Mouse (Mus musculus) cerebellum, adult 8-10 months (tissue): ENCODE measurements around the gene Pappa.

Source experiments
- DNase-seq: peaks from one replicate; pipeline ENCODE4 v3.0.0; 2022

Gene Pappa

DNA sequence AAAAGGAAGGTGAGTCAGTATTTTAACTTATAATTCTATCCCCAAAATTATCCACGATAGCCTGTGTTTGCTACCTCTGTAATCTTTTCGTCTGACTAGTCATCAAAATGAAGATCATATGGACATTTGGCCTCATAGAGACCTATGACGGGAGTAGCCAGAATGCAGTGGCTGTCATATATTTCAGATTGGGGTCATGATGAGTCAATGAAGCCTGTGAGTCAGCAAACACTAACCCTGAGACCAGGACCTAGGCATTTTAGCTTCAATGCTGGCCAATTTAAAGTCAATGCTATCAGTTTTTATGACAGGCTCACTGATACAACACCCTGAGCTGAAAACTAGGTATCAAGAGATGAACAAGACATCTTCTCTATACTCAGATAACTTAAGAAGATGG, 50.5 kb downstream of the Pappa start:
- DNase-seq, result no peak

- no peak for DNase-seq
Measured at GRCm38 (mm10) chr4:65178146-65178545, 54.2 kb downstream of the Pappa start.

DNA sequence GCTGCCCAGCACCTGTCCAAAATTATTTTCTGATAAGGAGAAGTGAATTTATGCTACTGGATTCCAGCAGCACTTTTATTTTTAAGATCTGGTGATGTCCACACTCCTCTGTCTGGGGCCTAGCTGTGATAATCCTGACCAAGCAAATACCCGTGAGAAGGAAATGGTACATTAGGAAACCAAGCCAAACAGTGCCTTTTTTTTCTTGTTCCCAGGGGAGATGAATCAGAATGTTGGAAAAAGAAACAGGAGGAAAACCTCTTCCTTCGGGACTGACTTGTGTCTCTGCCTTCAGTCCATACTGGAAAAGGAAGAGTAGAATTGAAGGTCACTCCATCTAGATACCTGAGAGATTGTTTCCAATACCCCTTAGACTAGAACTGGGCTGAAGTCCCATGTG, 63.3 kb downstream of the Pappa start:
- DNase-seq, result no peak

DNA sequence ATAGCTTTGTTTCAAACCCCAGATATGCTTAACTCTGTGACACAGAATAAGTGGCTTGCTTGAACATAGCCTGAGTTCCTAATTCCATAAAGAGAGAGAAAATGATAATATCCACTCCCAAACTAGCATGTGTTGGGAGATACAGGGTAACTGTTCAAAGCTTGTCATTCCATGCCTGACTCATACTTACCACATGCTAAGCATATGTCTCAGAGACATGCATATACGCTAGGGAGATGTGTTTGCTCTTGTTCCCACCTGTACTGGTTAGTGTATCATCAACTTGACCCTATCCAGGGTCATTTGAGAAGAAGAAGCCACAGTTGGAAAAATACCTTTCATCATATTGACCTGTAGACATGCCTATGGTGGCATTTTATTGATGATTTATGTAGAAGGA, 63.7 kb downstream of the Pappa start:
- no peak for DNase-seq

DNA sequence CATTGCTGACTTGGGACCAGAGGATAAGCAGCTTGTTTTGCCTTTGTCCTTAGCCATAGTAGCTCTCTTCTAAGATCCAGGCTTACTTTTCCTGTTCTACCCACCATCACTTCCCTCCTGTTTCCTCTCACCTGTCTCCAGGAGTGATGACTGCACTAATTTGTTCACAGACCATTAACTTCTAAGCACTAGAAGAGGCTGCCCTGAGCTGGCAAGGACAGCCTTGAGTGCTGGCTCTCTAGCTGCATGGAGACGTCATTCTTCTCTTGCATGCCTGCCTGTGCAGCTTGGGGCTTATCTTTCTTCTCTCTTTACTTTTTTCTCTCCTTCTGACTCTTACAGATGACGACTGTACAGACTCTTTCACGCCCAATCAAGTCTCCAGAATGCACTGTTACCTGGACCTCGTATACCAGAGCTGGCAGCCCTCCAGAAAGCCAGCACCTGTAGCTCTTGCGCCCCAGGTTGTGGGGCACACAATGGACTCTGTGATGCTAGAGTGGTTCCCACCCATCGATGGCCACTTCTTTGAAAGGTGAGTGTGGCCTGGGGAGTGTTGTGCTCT, 65.0 kb downstream of the Pappa start:
- DNase-seq, result no peak

DNA sequence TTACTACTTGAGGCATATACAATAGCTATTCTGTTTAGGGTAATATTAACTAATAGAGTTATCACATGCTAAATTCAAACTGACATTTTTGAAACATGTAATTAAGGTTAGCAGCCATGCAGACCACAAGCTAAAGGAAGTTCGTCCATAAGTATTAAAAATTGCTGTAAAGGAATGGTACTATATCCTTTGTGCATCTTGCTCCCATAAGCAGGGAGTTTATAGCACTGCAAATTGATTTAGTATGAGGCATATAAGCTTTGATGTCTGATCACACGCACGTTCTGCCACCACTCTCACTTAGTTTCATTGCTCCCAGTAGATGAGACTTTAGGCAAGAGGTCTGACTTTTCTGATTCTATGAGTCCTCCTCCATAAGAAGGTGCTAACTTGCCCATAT, 68.8 kb downstream of the Pappa start:
- DNase-seq, result no peak

GRCm38 (mm10) chr4:65195971-65196370, 72.0 kb downstream of the Pappa start:
- no peak for DNase-seq

- DNase-seq, result no peak
Measured at GRCm38 (mm10) chr4:65203666-65204065, 79.7 kb downstream of the Pappa start.

GRCm38 (mm10) chr4:65205446-65205845, 81.5 kb downstream of the Pappa start:
- DNase-seq, result no peak

- DNase-seq, result no peak
Measured at GRCm38 (mm10) chr4:65209369-65210015, 85.5 kb downstream of the Pappa start.

GRCm38 (mm10) chr4:65216682-65217081, 92.7 kb downstream of the Pappa start:
- no peak for DNase-seq

DNA sequence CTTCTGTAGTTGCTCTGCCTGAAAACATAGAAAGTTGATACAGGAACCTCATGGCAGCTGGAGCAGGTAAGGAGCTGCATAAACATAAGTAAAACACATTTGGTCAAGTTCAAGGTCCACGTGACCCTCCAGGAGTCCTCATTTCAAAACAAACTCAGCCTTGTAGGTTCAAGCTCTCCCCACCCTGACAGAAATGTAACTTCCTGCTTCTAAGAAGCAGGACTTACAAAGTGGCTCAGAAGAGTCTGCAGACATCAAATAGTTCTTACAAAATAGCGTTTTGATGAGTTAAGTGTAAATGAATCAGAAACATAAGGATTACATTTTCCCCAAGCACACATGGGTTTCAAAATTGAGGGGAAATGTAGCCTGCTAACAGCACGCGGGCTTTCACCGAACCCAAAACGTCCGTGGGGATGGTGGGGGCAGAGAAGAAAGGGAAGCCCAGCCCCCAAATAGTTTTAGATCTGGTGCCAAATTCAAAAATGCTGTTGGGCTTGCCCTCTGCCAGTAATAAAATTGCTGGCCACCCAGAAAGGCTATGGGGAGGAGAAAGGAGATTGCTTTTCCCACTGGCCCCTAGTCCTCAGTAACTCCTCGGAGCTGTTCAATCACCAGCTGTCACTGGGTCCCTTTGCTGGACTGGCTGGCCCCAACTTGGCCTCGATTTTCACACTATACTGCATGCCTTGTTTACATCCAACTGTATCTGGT, 93.8 kb downstream of the Pappa start:
- no peak for DNase-seq

GRCm38 (mm10) chr4:65223901-65224300, 99.9 kb downstream of the Pappa start:
- no peak for DNase-seq

DNA sequence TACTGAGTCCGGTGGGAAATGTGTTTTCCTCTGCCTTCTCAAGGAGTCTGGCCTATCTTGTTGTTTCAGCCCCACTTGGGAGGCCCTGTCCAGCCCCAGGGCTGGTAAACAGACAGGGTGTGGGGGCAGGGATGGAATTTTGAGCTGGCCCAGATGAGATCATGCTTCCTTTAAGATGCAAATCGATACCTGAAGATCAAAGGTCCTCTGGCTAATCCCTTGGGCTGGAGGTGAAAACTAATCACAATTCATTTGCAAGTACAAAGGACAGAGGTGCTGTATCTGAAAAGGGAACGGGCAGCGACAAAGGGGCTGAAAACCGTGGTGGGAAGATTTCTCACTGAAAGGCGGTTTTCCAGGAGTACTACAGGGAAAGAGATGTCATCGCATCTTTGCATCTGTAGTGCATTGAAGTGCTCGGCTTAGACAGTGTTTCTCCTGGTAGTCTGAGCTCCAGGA, 114.6 kb downstream of the Pappa start:
- no peak for DNase-seq

DNA sequence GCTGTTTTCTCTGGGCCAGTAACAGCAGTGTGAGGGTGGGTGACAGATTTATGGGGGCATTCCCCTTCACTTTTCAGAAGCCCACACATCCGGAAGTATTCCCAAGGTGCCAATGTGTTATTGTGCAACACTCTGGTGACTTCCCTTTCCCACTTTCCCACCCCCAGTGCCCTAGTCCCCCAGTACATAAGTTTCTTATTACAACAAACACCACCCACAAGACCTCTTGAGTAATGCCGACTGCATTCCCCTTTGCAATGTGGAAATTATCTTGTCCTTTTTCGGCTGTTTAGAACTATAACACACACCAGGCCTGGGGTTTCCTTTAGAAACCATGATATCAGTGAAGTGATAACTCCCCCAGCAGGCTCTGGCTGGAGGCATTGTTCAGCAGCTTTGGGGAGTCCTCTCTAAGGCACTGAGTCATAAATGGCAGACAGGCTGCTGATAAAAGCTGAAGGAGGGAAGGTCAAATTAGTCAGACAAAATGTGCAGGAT, 118.5 kb downstream of the Pappa start:
- DNase-seq, result no peak

GRCm38 (mm10) chr4:65243245-65243644, 119.3 kb downstream of the Pappa start:
- DNase-seq, result no peak

DNA sequence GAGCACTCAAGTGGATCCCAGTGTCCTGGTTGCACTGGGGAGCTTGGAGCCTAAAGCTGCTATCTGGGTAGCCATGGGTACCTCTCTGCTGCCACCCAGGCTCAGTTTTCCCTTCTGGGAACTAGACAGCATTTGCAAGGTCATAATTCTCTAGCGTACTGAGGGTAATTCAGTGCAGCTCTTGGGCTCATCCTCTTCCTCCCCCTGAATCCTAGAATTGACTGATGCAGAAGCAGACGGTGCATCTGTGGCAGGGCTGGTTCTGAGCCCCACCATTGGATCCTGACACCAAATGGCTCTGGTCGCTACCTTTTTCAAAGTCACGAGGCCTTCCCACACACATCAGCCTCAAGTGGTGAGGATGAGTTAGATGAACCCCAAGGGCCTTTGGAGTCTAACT, 121.0 kb downstream of the Pappa start:
- DNase-seq, result no peak

GRCm38 (mm10) chr4:65245440-65245839, 121.5 kb downstream of the Pappa start:
- DNase-seq, result no peak

- no peak for DNase-seq
Measured at GRCm38 (mm10) chr4:65252193-65252592, 128.2 kb downstream of the Pappa start.

GRCm38 (mm10) chr4:65254073-65254472, 130.1 kb downstream of the Pappa start:
- no peak for DNase-seq

GRCm38 (mm10) chr4:65267066-65267465, 143.1 kb downstream of the Pappa start:
- DNase-seq, result no peak

DNA sequence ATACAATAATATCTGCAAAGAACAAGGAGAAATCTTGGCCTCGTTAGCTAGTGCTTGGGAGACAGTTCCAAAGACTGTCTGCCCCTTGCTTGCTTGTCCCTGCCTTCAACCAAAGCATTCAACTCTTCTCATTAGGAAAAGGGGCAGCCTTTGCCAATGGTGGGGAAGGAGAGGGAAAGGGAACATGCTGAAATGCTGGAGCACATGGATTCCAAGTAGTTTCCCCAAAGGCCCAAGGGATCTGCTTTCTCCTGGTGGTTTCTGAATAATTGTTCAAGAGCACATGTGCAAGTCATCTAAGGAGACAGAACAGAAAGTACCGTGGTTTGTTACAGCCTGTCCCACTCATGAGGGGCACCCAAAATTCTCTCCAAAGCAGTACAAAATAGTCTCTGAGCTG, 146.0 kb downstream of the Pappa start:
- no peak for DNase-seq

- DNase-seq, result no peak
Measured at GRCm38 (mm10) chr4:65272295-65272694, 148.3 kb downstream of the Pappa start.

GRCm38 (mm10) chr4:65273299-65273851, 149.4 kb downstream of the Pappa start:
- no peak for DNase-seq
